Mouse (Mus musculus) right cerebral cortex, postnatal 25 days (tissue): ENCODE measurements around the gene Csde1.

ENCODE experiments used
- DNase-seq: peaks from one replicate; pipeline ENCODE4 v3.0.0; 2022

Csde1 gene

DNA sequence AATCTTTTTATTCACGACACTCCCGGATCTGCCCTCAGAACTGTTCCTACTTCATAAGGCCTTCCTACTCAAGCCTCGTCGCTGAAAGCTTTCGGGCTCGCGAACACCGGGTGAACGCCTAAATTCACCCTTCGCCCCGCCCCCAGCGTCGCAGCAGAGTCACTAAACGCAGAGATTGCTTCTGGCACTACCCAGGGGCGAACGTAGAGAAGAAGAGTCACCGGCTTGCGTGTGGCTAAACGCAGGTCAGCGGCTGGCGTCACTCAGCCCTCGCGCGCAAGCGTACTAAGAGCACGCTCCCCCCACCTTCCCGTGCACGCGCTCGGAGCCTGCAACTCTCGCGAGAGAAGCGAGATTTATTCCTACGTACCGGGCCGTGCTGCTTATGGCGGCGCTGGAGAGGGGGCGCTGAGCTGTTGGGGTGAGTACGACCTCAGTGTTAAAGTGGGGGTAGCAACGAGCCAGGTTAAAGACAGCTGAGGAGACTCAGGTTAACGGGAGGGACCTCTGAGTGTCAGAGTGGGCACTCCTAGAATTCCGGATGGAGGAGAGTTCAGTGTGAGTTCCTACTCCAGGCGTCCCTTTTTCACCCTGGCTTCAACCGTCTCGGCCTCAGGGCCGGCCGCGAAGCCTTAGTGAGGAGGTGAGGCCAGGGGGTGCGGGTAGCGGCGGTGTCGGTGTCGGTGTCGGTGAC, at the start of gene Csde1:
Gene Csde1 (plus strand): TSS at position 178 of the 694 bp plus-strand sequence.
- peak; percentile 97 for DNase-seq

DNA sequence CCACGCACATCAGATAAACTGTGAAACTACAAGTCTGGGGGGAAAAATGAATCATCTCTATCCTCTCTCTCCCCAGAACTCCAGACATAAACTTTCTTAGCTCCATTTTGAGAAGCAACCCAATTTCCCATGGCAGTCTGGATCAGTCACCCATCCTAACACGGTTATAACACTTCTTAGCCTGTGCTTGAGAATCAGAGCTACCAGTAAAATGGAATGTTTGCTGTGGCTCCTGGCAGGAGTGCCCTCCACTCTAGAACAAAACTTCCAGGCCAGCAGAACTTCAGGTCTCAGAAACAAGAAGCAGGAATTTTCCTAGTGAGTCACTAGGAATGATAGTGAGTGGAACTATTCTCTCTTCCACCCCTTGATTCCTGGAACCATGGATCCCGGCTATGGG, 49.7 kb upstream of the Csde1 start:
- DNase-seq: no peak

DNA sequence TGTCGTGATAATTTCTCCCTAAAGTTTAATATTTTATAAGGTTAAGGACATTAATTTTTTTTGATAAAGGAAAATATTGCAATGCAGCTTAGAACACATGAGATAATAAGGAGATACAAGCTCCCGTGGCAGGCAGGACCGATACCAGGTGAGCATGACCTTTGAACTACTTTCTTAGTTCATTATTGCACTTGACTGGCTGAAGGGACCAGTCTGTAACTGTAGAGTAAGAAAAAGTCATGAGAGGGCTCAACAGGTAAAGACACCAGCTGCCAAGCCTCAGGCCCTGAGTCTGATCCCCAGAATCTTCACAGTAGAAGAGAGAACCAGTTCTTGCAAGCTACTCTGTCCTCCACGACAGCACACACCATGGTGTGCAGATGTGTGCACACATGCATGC, 43.3 kb upstream of the Csde1 start:
- DNase-seq: no peak

DNA sequence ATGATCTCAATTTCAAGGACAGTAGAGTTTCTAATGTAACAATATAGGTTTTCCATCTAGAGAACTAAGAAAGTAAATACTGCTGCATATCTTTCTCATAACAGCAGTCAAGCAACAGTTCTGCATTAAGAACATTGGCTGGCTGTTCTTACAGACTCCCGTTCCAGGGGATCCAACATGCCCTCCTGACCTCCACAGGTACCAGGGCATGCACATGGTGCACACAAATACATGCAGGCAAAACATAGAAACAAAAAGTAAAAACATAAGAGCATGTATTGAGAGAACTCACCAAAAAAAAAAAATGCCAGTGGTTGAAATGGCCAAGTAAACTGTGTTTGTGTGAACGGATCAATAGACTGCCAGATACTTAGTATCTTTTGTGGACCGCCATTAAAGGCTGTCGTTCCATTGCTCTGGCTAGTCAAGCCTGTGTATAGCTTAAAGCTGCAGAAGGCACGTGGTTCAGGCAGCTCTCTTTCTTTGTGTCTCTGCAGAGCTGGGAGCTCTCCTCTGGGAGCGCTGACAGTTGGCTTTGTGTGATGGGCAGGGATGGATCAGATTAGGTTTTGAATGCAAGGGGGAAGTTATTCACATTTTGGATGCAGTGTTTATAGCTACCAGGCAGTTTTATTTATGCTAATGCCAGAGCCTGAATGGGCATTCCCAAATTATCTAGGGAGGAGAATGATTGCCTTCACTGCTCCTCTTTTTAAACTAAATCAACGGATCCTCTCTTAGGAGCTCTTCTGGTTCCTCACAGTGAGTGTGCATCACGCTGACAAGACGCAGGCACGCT, 40.5 kb upstream of the Csde1 start:
- peak; percentile 10 for DNase-seq

DNA sequence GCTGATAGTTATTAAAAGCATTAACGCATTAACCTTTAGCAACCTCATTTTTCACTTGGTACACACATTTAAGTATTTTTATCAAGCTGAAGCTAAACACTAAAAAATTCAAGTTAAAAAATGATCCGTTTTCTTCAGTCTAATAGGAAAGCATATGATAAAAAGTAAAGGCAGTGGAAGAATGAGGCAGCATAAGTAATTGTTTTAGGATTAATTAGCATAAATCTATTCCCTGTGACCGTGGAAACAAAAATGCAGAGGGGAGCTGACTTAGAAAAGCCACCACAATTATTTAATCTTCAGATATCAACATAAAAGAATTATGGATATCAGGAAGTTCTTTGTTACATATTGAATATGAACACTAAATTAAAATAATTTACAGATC, 39.9 kb upstream of the Csde1 start:
- no peak for DNase-seq

DNA sequence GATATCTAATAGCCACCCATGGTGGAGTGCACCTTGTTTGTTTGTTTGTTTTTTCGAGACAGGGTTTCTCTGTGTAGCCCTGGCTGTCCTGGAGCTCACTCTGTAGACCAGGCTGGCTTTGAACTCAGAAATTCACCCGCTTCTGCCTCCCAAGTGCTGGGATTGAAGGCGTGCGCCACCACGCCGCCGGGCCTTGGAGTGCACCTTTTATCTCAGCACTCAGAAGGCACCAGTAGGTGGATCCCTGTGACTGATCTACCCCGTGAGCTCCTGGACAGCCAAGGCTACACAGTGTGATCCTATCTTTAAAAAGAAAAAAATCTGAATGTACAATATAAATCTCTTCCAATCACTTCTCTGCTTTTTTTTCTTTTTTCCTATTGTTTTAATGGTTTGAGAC, 29.2 kb upstream of the Csde1 start:
- no peak for DNase-seq

DNA sequence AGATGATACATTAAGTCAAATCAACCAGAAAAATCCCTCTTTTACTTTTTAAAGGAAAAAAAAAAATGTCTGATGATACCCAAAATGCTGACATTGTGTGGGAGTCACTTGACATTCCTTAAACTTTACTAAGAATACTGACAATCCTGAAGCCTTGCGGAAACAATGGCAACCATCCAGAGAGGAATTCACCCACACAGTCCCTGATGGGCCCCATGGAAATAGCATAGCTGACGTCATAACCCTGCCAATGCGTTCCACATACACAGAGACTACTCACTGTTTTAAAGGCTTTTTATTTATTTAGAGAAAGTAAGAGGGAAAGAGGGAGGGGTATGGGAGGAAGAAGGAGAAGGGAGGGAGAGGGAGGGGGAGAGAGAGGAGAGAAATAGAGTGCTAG, 27.3 kb upstream of the Csde1 start:
- no peak for DNase-seq

DNA sequence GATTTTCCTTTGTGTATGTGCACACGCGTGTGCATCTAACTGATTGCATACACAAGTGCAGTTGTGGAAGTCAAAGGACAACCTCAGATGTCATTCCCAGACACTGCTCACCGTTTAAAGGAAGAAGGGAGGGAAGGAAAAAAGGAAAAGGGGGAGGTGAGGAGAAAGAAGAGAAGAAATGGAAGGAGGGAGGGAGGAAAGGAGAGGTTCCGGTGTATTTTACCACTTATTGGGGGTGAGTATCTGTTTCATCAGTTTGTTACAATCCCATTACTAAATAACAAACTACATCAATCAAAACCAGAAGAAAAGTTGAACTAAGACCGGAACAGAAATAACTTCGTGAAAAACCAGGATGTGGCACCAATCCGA, 25.0 kb upstream of the Csde1 start:
- DNase-seq: no peak

DNA sequence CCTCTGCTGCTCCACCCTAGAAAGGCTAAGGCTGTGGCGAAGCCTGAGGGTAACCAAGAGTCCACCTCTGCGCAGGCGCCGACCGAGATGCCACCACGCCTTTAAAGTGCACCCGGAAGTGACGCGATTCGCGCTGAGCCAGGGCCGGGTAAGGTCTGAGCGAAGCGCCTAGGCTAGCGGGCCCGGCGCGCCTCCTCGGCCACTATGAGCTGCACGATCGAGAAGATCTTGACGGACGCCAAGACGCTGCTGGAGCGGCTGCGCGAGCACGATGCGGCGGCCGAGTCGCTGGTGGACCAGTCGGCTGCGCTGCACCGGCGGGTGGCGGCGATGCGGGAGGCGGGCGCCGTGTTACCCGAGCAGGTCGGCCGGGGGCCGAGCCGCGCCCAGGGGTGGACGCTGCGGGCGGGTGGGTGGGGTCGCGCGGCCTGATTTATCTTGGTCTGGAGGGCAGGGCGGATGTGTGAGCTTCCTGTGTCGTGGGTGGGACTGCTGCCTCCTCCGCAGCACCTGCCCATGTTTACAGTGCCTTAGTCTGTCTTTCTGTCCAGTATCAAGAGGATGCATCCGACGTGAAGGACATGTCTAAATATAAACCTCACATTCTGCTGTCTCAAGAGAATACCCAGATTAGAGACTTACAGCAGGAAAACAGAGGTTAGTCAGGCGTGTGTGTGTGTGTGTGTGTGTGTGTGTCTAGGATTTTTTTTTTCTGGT, 24.5 kb upstream of the Csde1 start, which contains the start of gene Sike1:
Gene Sike1 (plus strand): TSS at position 104 of the 717 bp plus-strand sequence.
- DNase-seq: peak; percentile 95

DNA sequence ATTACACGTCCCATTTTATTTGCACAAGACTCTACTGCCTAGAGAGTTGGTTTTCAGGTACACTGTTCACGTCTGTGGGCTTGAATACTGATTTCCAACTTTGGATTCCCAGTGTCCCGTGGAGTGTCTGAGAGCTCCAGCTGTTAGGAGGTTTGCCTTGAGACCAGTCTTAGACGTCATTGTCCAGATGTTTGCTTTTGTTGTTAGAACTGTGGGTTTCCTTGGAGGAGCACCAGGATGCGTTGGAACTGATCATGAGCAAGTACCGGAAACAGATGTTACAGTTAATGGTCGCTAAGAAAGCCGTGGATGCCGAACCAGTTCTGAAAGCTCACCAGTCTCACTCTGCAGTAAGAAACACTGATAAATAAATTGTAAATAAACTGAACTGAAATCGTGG, 23.2 kb upstream of the Csde1 start:
- no peak for DNase-seq

DNA sequence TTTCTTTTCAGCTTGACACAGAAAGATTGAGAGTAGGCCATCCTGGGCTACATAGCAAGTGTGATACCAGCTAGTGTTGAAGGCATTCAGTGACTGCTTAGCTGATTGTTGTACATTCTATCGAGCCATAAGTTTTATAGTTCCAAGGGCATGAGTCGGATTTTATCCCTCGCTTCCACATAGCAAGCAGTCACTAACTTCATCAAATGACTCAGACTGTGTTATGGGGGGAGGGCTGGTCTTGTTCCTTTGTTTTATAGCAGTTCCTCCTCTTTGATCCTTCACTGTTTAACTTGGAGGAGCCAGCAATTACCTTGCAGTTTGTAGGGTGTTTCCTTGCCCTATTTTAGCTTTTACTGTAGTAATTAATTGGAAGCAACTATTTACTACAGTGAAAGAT, 22.6 kb upstream of the Csde1 start:
- no peak for DNase-seq

DNA sequence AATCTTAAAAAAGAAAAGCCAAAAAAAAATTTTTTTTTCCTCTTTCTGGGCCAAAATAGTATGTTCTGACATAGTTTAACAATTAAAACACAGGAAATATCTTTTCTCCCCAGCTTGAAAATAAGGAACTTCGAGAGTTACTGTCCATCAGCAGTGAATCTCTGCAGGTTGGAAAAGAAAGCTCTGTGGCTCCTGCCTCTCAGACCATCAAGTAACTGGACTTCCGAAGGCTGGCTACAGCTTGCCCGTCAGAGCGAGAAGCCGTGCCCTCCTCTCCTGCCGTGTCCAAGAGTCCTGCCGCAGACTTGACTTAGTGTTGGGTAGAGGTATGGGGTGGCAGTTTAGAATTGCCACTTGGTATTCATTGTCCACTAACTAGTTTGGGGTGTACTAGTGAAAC, 18.6 kb upstream of the Csde1 start:
- DNase-seq: no peak

DNA sequence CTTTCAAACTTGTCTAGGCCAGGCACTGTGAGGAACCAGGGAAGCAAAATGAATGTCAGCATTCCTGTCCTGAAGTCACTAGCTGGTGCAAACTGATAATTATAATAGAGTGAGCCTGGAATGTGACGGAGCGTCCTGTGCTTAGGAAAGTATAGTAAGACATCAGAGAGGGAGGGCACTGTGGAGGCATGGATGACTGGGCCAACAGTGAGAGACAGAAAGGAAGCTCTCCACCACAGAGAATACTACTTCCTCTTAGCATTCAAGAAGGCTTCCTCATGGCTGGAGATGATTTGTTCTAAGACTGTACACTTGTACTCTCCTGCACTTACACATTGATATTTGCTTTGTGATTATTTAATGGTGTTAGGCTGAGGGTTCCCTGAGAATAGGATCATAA, 2.9 kb upstream of the Csde1 start:
- DNase-seq: no peak

DNA sequence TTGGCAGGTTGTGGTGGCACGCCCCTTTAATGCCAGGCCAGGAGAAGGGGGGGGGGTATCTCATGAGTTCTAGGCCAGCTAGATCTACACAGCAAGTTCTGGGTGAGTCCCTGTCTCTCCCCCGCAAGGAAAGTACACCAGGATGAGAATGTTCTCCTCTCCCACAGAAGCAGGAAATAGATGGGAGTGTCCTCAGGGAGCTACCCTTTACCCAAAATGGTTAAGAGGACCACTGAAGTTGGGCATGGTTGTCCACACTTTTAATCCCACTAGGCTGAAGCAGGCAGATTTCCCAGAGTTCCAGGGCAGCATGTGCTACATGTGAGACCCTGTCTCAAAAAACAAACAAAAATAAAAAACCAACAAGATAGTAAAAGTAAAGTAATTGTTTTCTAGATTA, 764 bp upstream of the Csde1 start:
- no peak for DNase-seq

DNA sequence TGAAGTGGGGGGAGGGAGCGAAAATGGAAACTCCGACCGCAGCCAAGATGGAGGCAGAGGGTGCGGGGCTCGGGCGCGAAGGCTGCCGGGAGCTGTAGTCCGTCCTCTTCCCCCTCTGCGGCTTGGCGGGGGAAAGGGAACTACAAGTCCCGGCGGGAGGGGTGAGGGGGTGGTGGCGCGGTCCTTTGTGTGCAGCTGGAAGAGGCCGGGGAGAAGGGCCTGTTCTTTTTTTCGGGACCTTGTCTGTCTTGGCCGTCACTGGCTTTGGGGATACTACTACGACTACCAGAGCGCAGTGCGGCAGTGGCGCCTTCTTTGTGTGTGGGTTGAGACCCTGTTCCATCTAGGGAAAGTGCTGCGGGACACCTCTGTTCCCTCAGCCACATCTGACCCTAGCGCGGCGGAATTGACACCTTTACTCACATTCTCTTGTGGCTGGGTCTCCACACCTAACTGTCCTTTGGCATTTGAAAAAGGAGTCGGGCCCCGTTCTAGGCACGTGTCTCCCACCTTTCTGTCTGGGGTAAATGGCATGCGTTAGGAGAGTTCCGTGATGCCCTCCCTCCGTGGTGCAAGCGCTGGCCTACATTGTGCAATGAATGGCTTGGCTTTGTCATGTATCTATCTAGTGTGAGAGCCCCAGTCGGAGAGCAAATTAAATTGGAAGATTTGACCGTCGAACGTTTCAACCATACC, 865 bp downstream of the Csde1 start:
- DNase-seq: peak; percentile 89

DNA sequence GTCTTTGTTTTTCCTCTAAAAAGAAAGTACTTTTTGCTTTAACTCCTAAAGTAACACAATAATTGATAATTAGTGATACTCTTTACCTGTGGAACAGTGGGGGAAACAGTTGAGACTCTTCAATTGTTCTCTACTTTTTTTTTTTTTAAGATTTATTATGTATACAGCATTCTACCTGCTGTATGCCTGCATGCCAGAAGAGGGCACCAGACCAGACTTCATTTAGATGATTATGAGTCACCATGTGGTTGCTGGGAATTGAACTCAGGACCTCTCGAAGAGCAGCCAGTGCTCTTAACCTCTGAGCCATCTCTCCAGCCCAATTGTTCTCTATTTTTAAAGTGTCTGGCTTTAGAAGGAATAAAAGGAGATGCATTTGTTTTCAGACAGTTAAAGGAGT, 5.9 kb downstream of the Csde1 start:
- no peak for DNase-seq

DNA sequence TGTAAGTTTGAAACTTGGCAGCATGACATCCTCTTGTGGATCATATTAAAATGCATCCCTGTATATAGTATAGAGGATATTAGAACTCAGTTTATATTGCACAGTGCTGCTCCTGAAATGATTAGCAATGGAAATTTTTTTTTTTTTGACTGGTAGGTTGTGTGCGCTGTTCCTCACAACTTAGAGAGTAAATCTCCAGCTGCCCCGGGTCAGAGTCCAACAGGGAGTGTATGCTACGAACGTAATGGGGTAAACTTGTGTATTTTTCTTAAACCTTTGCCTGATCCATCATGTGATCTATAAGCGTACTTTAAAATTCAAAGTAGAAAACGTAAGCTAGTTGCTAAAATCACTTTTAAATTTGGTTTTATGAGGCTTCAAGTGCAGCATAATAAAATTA, 20.1 kb downstream of the Csde1 start:
- DNase-seq: no peak

DNA sequence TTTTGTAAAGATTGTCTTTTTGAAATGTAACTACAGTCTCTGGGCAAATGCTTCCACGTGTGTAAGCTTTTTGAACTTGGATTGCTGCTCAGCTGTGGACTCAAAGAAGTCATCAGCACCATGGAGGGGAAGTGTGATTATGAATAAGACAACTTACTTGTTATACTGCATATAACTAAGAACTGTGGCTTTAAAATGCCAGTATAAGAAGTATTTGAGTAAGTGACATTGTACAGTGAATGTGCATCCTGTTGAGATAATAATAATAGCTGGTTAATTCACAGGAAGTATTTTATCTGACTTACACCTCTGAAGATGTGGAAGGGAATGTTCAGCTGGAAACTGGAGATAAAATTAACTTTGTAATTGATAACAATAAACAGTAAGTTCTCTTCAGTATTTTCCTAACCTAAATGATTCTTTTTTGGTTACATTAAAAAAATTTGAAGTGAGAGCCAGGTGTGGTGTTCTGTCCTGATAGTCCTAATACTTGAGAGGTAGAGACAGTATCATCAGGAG, 20.7 kb downstream of the Csde1 start:
- no peak for DNase-seq

DNA sequence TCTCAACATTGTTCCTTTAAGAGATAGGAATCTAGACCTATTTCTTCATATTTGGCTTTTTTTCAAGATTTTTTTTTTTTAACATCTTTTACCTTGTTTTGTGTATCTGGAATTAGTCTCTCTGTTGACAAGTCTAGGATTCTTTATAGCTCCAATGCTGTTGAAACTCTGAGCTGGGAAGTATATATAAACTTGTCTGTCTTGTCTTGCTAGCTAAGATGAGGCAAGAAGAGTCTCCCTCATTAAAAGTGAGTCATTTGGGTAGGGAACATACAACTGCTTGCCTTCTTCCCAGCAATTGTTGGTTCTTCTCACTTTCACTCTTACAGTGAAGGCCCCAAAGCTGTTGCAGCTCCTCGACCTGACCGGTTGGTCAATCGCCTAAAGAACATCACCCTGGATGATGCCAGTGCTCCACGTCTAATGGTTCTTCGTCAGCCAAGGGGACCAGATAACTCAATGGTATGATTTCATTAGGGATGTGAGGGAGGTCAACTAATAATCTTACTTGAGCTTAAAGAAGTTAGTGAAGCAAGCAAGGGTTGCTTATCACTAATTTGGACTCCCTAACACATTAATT, 35.9 kb downstream of the Csde1 start:
- DNase-seq: no peak

DNA sequence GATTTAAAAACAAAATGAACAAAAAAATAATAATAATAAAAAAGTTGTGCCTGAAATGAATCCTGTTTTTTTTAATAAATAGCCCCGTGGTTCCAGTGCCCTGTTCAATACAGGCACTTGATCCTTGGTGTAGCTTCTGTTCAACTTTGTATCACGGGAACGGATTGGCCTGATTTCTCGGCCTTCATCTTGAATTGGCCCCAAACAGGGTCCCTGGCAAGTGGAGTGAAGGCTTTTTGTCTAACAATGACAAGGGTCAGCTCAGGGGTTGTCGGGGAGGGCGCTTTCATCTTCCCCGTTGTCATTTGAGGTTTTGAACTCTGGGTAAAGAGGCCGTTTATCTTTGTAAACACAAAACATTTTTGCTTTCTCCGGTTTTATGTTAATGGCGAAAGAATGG, 37.5 kb downstream of the Csde1 start:
- no peak for DNase-seq

DNA sequence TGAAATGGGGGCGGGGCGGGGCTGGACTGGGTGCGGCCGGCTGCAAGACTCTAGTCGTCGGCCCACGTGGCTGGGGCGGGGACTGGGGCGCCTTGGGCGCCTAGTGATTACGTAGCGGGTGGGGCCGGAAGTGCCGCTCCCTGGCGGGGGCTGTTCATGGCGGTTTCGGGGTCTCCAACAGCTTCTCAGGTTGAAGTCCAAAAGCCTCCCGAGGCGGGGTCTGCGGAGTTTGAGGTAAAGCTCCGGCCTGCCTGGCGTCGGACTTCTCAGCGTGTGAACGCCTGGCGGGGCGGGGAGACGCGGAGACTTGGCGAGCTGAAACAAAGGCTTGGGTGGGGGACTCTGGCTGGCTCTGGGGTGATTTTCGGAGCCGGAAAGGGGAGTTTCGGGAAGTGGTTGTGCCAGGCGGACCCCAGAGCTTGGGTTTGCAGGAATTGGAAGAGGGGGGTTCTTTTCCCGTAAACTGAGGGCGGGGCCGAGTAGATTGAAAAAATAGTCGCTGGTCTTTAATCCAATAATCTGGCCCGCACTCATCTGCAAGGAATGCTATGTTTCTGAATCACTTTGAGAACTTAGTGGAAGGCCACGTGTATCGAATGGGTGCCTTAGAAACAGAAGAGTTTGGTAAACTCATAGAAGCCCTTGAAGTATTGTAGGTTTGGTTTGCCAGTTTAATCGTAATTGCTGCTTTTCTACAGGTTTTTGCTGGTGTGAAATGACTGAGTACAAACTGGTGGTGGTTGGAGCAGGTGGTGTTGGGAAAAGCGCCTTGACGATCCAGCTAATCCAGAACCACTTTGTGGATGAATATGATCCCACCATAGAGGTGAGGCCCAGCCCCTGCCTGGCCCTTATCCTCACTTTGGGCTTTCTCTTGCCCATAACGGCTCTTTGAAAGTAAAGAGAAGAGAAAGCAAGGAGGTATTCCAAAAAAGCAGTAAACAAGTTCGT, 38.3 kb downstream of the Csde1 start, which contains the start of gene Nras:
Gene Nras (plus strand): TSS at position 79 of the 951 bp plus-strand sequence.
- peak; percentile 93 for DNase-seq
